Mouse (Mus musculus) liver, adult 2 months (tissue): Measurements from ENCODE around the gene Eng. TPM values are rescaled to one million over a fixed set of nuclear protein-coding genes. Genes with fewer than 3 reads are reported as not detected.

Experiments
- DNase-seq: peaks from one replicate; pipeline ENCODE4 v3.0.0-alpha.2; 2011; ENCODE audit warnings: low read depth, low spot score; ENCODE audit errors: extremely low read depth
- H3K27ac ChIP-seq: fragments of 200-500 bp; replicated peaks from 2 replicates; pipeline ENCODE4 v1.5.1; 2012; ENCODE audit warnings: low read depth, mild to moderate bottlenecking, control low read depth, inconsistent platforms, low read length; ENCODE audit not compliant: insufficient read depth
- H3K27me3 ChIP-seq: fragments of 200-500 bp; 2 replicates; pipeline ENCODE4 v1.6.1; 2012; ENCODE audit warnings: mild to moderate bottlenecking, moderate library complexity, low read length, inconsistent platforms; ENCODE audit not compliant: control insufficient read depth, insufficient read depth
- H3K36me3 ChIP-seq: fragments of 200-500 bp; 2 replicates; pipeline ENCODE4 v1.6.1; 2012; ENCODE audit warnings: low read length, inconsistent platforms; ENCODE audit not compliant: control insufficient read depth, insufficient read depth
- H3K4me1 ChIP-seq: fragments of 200-500 bp; 2 replicates; pipeline ENCODE4 v1.6.1; 2011; ENCODE audit warnings: low read length; ENCODE audit not compliant: control insufficient read depth, insufficient read depth
- H3K4me3 ChIP-seq: fragments of 200-500 bp; 2 replicates; pipeline ENCODE4 v1.5.1; 2011; ENCODE audit warnings: low read depth, mild to moderate bottlenecking, control low read depth, low read length, moderate library complexity; ENCODE audit not compliant: insufficient read depth
- H3K79me2 ChIP-seq: fragments of 200-500 bp; 2 replicates; pipeline ENCODE4 v1.6.1; 2012; ENCODE audit warnings: inconsistent platforms, mild to moderate bottlenecking, low read length, moderate library complexity; ENCODE audit not compliant: control insufficient read depth, insufficient read depth
- H3K9ac ChIP-seq: fragments of 200-500 bp; 2 replicates; pipeline ENCODE4 v1.6.1; 2012; ENCODE audit warnings: low read depth, mild to moderate bottlenecking, control low read depth, inconsistent platforms, low read length
- CTCF ChIP-seq: fragments of 200-500 bp; IDR thresholded peaks from 2 replicates; pipeline ENCODE4 v1.5.1; 2011; ENCODE audit warnings: low read depth, low read length, control low read depth
- POLR2A ChIP-seq: fragments of 200-500 bp; IDR thresholded peaks from 2 replicates; pipeline ENCODE4 v1.6.1; 2011; ENCODE audit warnings: low read length, control low read depth; ENCODE audit not compliant: insufficient read depth; ENCODE audit errors: extremely low read depth
- WGBS: fragments of 180-500 bp; shearing (Covaris S2); methylation state at CpG from one replicate; pipeline ENCODE4 v1.1.7; 2018; 5-methylcytosine and 5-hydroxymethylcytosine counted together
- polyA plus RNA-seq: library from polyadenylated mRNA; depleted of rRNA; stranded (reverse); fragments of >200 nt; gene quantifications from 2 replicates; pipeline ENCODE4 v1.2.3, GENCODE M21; 2012; rRNA removed
- total RNA-seq: library from RNA; depleted of rRNA; stranded (reverse); fragments of >200 nt; gene quantifications from 2 replicates; pipeline ENCODE4 v1.2.3, GENCODE M21; 2014; rRNA removed

Gene Eng
- 14.2 and 25.9 TPM in 2 replicates for total RNA-seq
- polyA plus RNA-seq = 55.0 and 70.8 TPM in 2 replicates

GRCm38 (mm10) chr2:32646379-32647056, at the start of gene Eng:
TSS of gene Eng (plus strand) at chr2:32646595.
- DNase-seq = no peak

DNA sequence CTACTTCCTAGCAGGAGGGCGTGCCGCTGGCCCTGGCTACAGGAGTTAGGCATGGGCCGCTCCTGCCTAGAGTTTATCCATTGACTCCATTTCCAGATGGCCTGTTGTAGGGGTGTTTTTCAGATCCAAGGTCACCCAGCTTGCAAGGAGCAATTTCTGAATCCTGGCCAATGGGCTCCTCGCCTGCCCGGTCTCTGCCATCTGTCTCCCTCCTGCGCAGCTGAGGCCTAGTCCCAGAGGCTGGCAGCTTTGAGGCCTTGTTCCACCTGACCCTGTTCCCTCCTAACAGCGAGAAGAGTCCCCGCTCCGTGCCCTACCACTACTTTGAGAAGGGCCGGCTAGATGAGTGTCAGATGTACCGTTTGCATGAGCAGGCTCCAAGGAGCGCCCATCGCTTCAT, 49.7 kb upstream of the Eng start:
- no peak overlapping the region for H3K4me3 ChIP-seq
- no peaks in the 10 kb centered on the region for H3K79me2 ChIP-seq
- no peaks in the 10 kb centered on the region for H3K36me3 ChIP-seq
- no peak overlapping the region for H3K27ac ChIP-seq
- no peaks in the 10 kb centered on the region for H3K4me1 ChIP-seq
- no peak overlapping the region for H3K9ac ChIP-seq
- TF ChIP-seq CTCF (no peak), POLR2A (no peak)
- no peak for DNase-seq
- H3K27me3 ChIP-seq = no peaks in the 10 kb centered on the region
- WGBS = 96% methylated on average over 13 of the region's 13 CpGs

More at GRCm38 (mm10) chr2:32646379-32647056, at the start of gene Eng:
- TF ChIP-seq POLR2A (0 out of 2 replicates have a peak, but pooled peaks have one; percentile 54), CTCF (no peak)
- Histone ChIP-seq H3K9ac (peak within 1 kb of the TSS; percentile 89), H3K27ac (peak within 1 kb of the TSS; percentile 80), H3K27me3 (no peaks in the 10 kb centered on the region), H3K4me3 (peak within 1 kb of the TSS; percentile 87), H3K4me1 (peaks cover 3% of the 10 kb centered on the region), H3K79me2 (peaks cover 6% of the 10 kb centered on the region; the same call in 1 of the 2 replicates), H3K36me3 (no peaks in the 10 kb centered on the region)
- WGBS = 49% methylated on average over 31 of the region's 31 CpGs

DNA sequence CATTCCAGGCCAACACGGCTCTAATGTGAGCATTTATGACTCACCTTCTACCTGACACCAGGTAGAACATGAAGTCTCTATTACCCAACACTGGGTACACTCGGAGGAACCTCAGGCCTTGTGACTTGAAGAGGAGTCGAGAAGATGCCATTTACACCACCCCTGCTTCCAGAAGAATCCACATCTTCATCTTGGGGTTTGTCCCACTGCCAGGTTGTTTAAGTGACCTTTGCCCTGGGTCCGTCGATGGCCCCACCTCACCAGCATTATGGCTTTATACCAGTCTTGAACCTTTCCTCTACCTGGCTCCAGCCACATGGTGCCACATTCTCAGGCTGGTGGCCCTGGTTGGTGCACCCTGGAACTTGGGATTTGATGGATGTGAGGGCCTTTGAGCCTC, 49.1 kb upstream of the Eng start:
- TF ChIP-seq POLR2A (no peak), CTCF (no peak)
- no peak overlapping the region for H3K27ac ChIP-seq
- DNase-seq = no peak
- H3K4me1 ChIP-seq = no peaks in the 10 kb centered on the region
- H3K9ac ChIP-seq = no peak overlapping the region
- no peaks in the 10 kb centered on the region for H3K79me2 ChIP-seq
- H3K36me3 ChIP-seq = no peaks in the 10 kb centered on the region
- WGBS = 80% methylated on average over 5 of the region's 5 CpGs
- H3K27me3 ChIP-seq = no peaks in the 10 kb centered on the region
- H3K4me3 ChIP-seq = no peak overlapping the region

DNA sequence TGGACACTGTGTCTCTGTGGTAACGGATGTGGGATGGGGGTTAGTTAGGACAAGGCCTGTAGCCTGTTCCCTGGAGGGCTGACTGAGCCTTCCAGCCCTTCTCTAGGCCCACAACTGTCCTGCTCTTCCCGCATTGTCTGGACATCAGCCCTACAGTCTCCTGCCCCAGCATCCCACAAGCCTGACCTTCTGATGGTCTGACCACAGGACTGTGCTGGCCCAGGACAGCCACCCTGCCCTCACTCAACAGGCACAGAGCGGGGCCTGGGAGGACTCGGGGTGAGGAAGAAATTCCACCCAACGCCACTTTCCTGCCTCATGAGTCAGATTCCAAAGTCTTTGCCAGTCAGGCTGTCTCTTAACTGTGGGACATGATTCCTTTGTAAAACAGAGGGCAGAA, 48.7 kb upstream of the Eng start:
- Histone ChIP-seq H3K79me2 (no peaks in the 10 kb centered on the region), H3K36me3 (no peaks in the 10 kb centered on the region), H3K27ac (no peak overlapping the region), H3K9ac (no peak overlapping the region), H3K4me3 (no peak overlapping the region), H3K27me3 (no peaks in the 10 kb centered on the region), H3K4me1 (no peaks in the 10 kb centered on the region)
- TF ChIP-seq POLR2A (no peak), CTCF (no peak)
- WGBS = 91% methylated on average over 5 of the region's 5 CpGs
- DNase-seq = no peak

GRCm38 (mm10) chr2:32598506-32598905, 47.9 kb upstream of the Eng start:
- TF ChIP-seq POLR2A = no peak
- no peak for TF ChIP-seq CTCF
- Histone ChIP-seq H3K4me1 (no peaks in the 10 kb centered on the region), H3K4me3 (no peak overlapping the region), H3K36me3 (no peaks in the 10 kb centered on the region), H3K79me2 (no peaks in the 10 kb centered on the region), H3K9ac (no peak overlapping the region), H3K27ac (no peak overlapping the region), H3K27me3 (no peaks in the 10 kb centered on the region)
- 82% methylated on average over 8 of the region's 8 CpGs for WGBS
- DNase-seq = no peak

DNA sequence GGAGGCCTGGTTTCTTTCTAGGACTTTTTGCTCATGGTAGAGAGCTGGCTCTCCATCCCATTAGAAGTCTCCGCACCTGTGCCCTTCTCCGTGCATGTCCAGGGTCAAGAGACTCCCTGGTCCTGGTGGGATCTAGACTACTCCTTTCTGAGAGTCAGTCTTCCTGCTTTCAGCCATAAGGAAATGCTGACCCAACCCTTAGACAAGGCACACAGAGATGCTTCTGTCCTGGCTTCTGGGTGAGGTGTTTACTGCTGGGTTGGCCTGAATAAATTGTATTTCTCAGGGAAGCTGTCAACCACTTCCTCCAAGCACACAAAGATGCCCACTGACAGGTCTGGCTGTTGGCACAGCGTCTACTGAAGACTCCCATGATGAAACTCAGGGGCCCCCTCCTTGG, 47.0 kb upstream of the Eng start, which contains the start of gene St6galnac6:
Gene St6galnac6 (plus strand): TSS at position 301 of the 400 bp plus-strand sequence.
- Histone ChIP-seq H3K4me3 (no peak within 1 kb of the TSS), H3K79me2 (no peaks in the 10 kb centered on the region), H3K4me1 (no peaks in the 10 kb centered on the region), H3K36me3 (no peaks in the 10 kb centered on the region), H3K27me3 (no peaks in the 10 kb centered on the region), H3K9ac (no peak within 1 kb of the TSS), H3K27ac (no peak within 1 kb of the TSS)
- WGBS = 94% methylated on average over 3 of the region's 3 CpGs
- TF ChIP-seq CTCF (no peak), POLR2A (no peak)
- DNase-seq = no peak
